Mouse (Mus musculus): ENCODE results near the gene Limch1. TPM values are rescaled to one million over a fixed set of nuclear protein-coding genes. Genes with fewer than 3 reads are reported as not detected.
A peak's percentile ranks its signal among the peaks of the same experiment; 100 is the strongest.

The Limch1 gene
- polyA plus RNA-seq, 1 experiment from 2014 or later: 28.2 TPM

DNA sequence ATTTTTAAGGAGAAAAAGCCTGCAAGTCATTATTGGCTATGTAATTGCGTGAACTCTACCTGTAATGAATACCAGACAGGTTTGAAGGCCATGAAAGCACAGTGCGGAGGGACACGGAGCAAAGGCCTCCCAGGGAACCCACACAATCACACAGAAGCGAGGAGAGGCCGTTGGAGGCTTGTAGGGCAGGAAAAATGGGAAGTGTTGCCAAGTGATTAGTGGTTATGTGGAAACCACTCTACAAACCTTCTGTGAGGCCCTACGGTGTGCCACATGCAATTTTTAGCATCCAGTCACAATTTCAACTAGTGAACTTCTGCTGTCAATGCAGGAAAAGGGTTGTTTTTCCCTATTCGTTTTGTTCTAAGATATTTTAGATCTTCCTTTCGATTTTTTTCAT, 212.5 kb downstream of the Limch1 start:
- no peak for ATAC-seq (ENCODE audit: insufficient number of reproducible peaks, insufficient read depth, low FRiP score, low read depth)

GRCm38 (mm10) chr5:66959968-66960367, 214.3 kb downstream of the Limch1 start:
- Histone ChIP-seq H3K9ac (ENCODE audit: low read length) (no peak overlapping the region), H3K27me3 (ENCODE audit: control insufficient read depth, insufficient read depth, low read length) (no peaks in the 10 kb centered on the region; the same call in 1 of the 2 replicates), H3K36me3 (ENCODE audit: control insufficient read depth, insufficient read depth, low read length) (no peaks in the 10 kb centered on the region), H3K9me3 (ENCODE audit: control insufficient read depth, low read length) (no peaks in the 10 kb centered on the region), H3K4me3 (ENCODE audit: control insufficient read depth in 1 of 2, insufficient read depth in 1 of 2, low read depth in 1 of 2, low read length in 2 of 2) (no peak overlapping the region), H3K4me2 (ENCODE audit: low read length) (no peak overlapping the region), H3K4me1 (ENCODE audit: control insufficient read depth in 2 of 2, insufficient read depth in 2 of 2, low read length in 2 of 2) (no peaks in the 10 kb centered on the region), H3K27ac (replicated peaks in 1 of 2; ENCODE audit: control insufficient read depth in 1 of 2, insufficient read depth in 1 of 2, low read depth in 2 of 2, low read length in 2 of 2) (no peak overlapping the region)
- 85% methylated on average over 8 of the region's 8 CpGs for WGBS
- no peak for ATAC-seq (ENCODE audit: insufficient number of reproducible peaks, insufficient read depth, low FRiP score, low read depth)

More for the DNA sequence above, 212.5 kb downstream of the Limch1 start:
- H3K4me2 ChIP-seq (ENCODE audit: low read length): no peak overlapping the region
- H3K4me1 ChIP-seq (ENCODE audit: control insufficient read depth in 2 of 2, insufficient read depth in 2 of 2, low read length in 2 of 2): no peaks in the 10 kb centered on the region
- no peaks in the 10 kb centered on the region for H3K36me3 ChIP-seq (ENCODE audit: control insufficient read depth, insufficient read depth, low read length)
- H3K9me3 ChIP-seq (ENCODE audit: control insufficient read depth, low read length): no peaks in the 10 kb centered on the region
- no peaks in the 10 kb centered on the region for H3K27me3 ChIP-seq (ENCODE audit: control insufficient read depth, insufficient read depth, low read length)
- 73% methylated on average over 8 of the region's 8 CpGs for WGBS
- no peak overlapping the region for H3K9ac ChIP-seq (ENCODE audit: low read length)
- no peak overlapping the region for H3K27ac ChIP-seq (replicated peaks in 1 of 2; ENCODE audit: control insufficient read depth in 1 of 2, insufficient read depth in 1 of 2, low read depth in 2 of 2, low read length in 2 of 2)
- no peak overlapping the region for H3K4me3 ChIP-seq (ENCODE audit: control insufficient read depth in 1 of 2, insufficient read depth in 1 of 2, low read depth in 1 of 2, low read length in 2 of 2)

- ATAC-seq (ENCODE audit: insufficient number of reproducible peaks, insufficient read depth, low FRiP score, low read depth): no peak
- 31% methylated on average over 6 of the region's 6 CpGs for WGBS
- no peaks in the 10 kb centered on the region; the same call in 1 of the 2 replicates for H3K27me3 ChIP-seq (ENCODE audit: control insufficient read depth, insufficient read depth, low read length)
- H3K36me3 ChIP-seq (ENCODE audit: control insufficient read depth, insufficient read depth, low read length): no peaks in the 10 kb centered on the region
- no peak overlapping the region for H3K9ac ChIP-seq (ENCODE audit: low read length)
- peaks cover 5 to 14% of the 10 kb centered on the region in 2 experiments for H3K4me1 ChIP-seq (ENCODE audit: control insufficient read depth in 2 of 2, insufficient read depth in 2 of 2, low read length in 2 of 2)
- no peak overlapping the region for H3K4me3 ChIP-seq (ENCODE audit: control insufficient read depth in 1 of 2, insufficient read depth in 1 of 2, low read depth in 1 of 2, low read length in 2 of 2)
- no peak overlapping the region for H3K27ac ChIP-seq (replicated peaks in 1 of 2; ENCODE audit: control insufficient read depth in 1 of 2, insufficient read depth in 1 of 2, low read depth in 2 of 2, low read length in 2 of 2)
- H3K9me3 ChIP-seq (ENCODE audit: control insufficient read depth, low read length): no peaks in the 10 kb centered on the region
- no peak overlapping the region for H3K4me2 ChIP-seq (ENCODE audit: low read length)
These were observed 219.8 kb downstream of the Limch1 start for GRCm38 (mm10) chr5:66965442-66965841.

DNA sequence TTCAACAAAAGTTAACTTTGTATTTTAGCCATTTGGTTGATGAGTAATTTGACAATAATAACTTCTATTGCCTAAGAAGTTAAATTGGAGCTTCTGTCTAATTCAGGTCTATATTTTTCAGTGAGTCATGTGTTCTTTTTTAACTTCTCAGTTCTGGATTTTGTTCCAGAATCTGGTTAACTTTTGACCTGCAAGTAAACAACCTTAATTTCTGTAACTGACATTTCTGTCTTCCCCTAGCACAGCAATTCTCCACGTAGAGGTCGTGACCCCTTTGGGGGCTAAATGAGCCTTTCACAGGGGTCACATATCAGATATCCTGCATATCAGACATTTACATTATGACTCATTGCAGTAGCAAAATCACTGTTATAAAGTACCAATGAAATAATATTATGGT, 221.5 kb downstream of the Limch1 start:
- H3K36me3 ChIP-seq (ENCODE audit: control insufficient read depth, insufficient read depth, low read length): no peaks in the 10 kb centered on the region
- H3K4me2 ChIP-seq (ENCODE audit: low read length): no peak overlapping the region; the same call in 1 of the 2 replicates
- H3K4me3 ChIP-seq (ENCODE audit: control insufficient read depth in 1 of 2, insufficient read depth in 1 of 2, low read depth in 1 of 2, low read length in 2 of 2): no peak overlapping the region
- H3K4me1 ChIP-seq (ENCODE audit: control insufficient read depth in 2 of 2, insufficient read depth in 2 of 2, low read length in 2 of 2): peaks cover 5 to 14% of the 10 kb centered on the region in 2 experiments
- H3K27me3 ChIP-seq (ENCODE audit: control insufficient read depth, insufficient read depth, low read length): no peaks in the 10 kb centered on the region; the same call in 1 of the 2 replicates
- no peak overlapping the region for H3K27ac ChIP-seq (replicated peaks in 1 of 2; ENCODE audit: control insufficient read depth in 1 of 2, insufficient read depth in 1 of 2, low read depth in 2 of 2, low read length in 2 of 2)
- WGBS: 70% methylated on average over 2 of the region's 2 CpGs
- ATAC-seq (ENCODE audit: insufficient number of reproducible peaks, insufficient read depth, low FRiP score, low read depth): no peak
- H3K9me3 ChIP-seq (ENCODE audit: control insufficient read depth, low read length): no peaks in the 10 kb centered on the region
- H3K9ac ChIP-seq (ENCODE audit: low read length): no peak overlapping the region

DNA sequence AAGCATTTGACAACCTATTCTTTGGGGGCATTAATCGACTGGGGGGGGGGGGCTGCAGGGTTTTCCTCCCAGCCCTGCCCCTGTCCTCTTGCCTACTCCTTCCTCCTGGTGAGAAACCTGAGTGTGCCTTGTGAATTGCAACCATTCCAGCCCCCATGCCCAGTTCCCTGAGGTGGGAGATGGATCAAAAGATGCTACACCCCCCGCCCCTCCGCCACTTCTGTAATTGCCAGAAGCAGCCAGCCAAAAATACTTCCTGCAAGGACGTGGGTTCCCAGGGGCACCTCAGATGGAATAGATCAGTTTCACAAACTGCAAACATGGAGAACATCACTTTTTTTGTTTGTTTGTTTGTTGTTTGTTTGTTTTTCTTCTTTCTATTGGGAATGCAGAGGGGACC, 222.0 kb downstream of the Limch1 start:
- peak overlapping the region; percentile 8 to 29; a peak in 3 of 4 replicates for H3K4me3 ChIP-seq (ENCODE audit: control insufficient read depth in 1 of 2, insufficient read depth in 1 of 2, low read depth in 1 of 2, low read length in 2 of 2)
- no peaks in the 10 kb centered on the region; the same call in 1 of the 2 replicates for H3K27me3 ChIP-seq (ENCODE audit: control insufficient read depth, insufficient read depth, low read length)
- no peak for ATAC-seq (ENCODE audit: insufficient number of reproducible peaks, insufficient read depth, low FRiP score, low read depth)
- WGBS: 49% methylated on average over 4 of the region's 4 CpGs
- H3K9ac ChIP-seq (ENCODE audit: low read length): peak overlapping the region; percentile 64
- H3K4me2 ChIP-seq (ENCODE audit: low read length): peak overlapping the region; percentile 65
- peak overlapping the region; percentile 1 to 10; a peak in 2 of 4 replicates for H3K27ac ChIP-seq (replicated peaks in 1 of 2; ENCODE audit: control insufficient read depth in 1 of 2, insufficient read depth in 1 of 2, low read depth in 2 of 2, low read length in 2 of 2)
- H3K4me1 ChIP-seq (ENCODE audit: control insufficient read depth in 2 of 2, insufficient read depth in 2 of 2, low read length in 2 of 2): peaks cover 5 to 14% of the 10 kb centered on the region in 2 experiments
- H3K36me3 ChIP-seq (ENCODE audit: control insufficient read depth, insufficient read depth, low read length): no peaks in the 10 kb centered on the region
- H3K9me3 ChIP-seq (ENCODE audit: control insufficient read depth, low read length): no peaks in the 10 kb centered on the region

DNA sequence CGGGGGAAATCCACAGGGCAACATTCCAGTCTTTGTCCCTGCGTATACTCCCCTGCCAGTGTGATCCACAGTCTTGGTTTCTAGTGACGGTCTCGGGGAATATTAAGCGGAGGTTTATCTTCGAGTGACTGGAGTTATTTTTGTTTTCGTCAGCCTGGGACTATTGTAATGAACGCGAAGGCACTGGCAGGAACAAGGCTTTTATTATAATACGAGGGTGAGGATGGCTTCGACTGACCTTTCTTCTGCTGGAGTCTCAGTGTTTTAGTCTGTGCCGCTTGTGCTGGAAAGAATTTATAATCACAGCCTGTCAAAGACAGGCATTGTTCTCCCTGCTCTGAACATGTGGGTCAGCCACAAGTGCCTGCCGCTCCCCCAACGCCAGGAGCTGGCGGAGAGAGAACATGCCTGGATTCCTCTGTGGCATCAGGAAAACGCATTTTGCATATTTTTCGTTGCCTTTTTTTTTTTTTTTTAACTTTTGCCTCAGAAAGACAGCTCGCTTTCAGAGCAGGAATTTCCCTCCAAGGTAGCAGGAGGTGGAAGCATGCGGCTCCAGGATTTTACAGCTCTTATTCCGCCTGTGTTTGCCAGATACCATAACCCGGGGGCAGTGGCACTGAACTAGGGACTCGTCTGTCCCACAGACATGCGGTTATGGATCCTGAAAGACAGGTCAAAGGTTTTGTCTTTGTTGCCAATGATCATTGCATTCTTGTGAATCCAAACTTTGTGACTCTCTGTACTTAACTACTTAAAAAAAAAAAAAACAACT, 222.6 kb downstream of the Limch1 start:
- H3K9ac ChIP-seq (ENCODE audit: low read length): peak overlapping the region; percentile 64
- H3K4me2 ChIP-seq (ENCODE audit: low read length): peak overlapping the region; percentile 65
- no peaks in the 10 kb centered on the region for H3K9me3 ChIP-seq (ENCODE audit: control insufficient read depth, low read length)
- H3K27ac ChIP-seq (replicated peaks in 1 of 2; ENCODE audit: control insufficient read depth in 1 of 2, insufficient read depth in 1 of 2, low read depth in 2 of 2, low read length in 2 of 2): peak overlapping the region; percentile 1 to 10; a peak in 2 of 4 replicates
- H3K4me1 ChIP-seq (ENCODE audit: control insufficient read depth in 2 of 2, insufficient read depth in 2 of 2, low read length in 2 of 2): peaks cover 5 to 14% of the 10 kb centered on the region in 2 experiments
- no peaks in the 10 kb centered on the region; the same call in 1 of the 2 replicates for H3K27me3 ChIP-seq (ENCODE audit: control insufficient read depth, insufficient read depth, low read length)
- no peaks in the 10 kb centered on the region for H3K36me3 ChIP-seq (ENCODE audit: control insufficient read depth, insufficient read depth, low read length)
- peak overlapping the region; percentile 8 to 29; a peak in 3 of 4 replicates for H3K4me3 ChIP-seq (ENCODE audit: control insufficient read depth in 1 of 2, insufficient read depth in 1 of 2, low read depth in 1 of 2, low read length in 2 of 2)
- peak; percentile 61; the same call in 1 of the 2 replicates for ATAC-seq (ENCODE audit: insufficient number of reproducible peaks, insufficient read depth, low FRiP score, low read depth)
- 12% methylated on average over 23 of the region's 23 CpGs for WGBS

GRCm38 (mm10) chr5:66968925-66969711, 223.5 kb downstream of the Limch1 start:
- Histone ChIP-seq H3K27ac (replicated peaks in 1 of 2; ENCODE audit: control insufficient read depth in 1 of 2, insufficient read depth in 1 of 2, low read depth in 2 of 2, low read length in 2 of 2) (no peak overlapping the region), H3K27me3 (ENCODE audit: control insufficient read depth, insufficient read depth, low read length) (no peaks in the 10 kb centered on the region; the same call in 1 of the 2 replicates), H3K36me3 (ENCODE audit: control insufficient read depth, insufficient read depth, low read length) (no peaks in the 10 kb centered on the region), H3K4me1 (ENCODE audit: control insufficient read depth in 2 of 2, insufficient read depth in 2 of 2, low read length in 2 of 2) (peaks cover 5 to 14% of the 10 kb centered on the region in 2 experiments), H3K4me3 (ENCODE audit: control insufficient read depth in 1 of 2, insufficient read depth in 1 of 2, low read depth in 1 of 2, low read length in 2 of 2) (peak overlapping the region; percentile 5 to 29; a peak in 2 of 4 replicates), H3K9ac (ENCODE audit: low read length) (no peak overlapping the region), H3K4me2 (ENCODE audit: low read length) (peak overlapping the region; percentile 65), H3K9me3 (ENCODE audit: control insufficient read depth, low read length) (no peaks in the 10 kb centered on the region)
- WGBS: 47% methylated on average over 19 of the region's 19 CpGs
- no peak for ATAC-seq (ENCODE audit: insufficient number of reproducible peaks, insufficient read depth, low FRiP score, low read depth)

Data from heart, embryonic 14.5 days (tissue).